Mouse (Mus musculus) G1E (cell line): ENCODE measurements at regions not wholly inside any gene's neighbourhood (a gene's known extent, or its start where the extent isn't known, plus 50 kb on each side); places are given as distances from the start of the nearest gene placed in this dataset.

Experiments used
- CTCF ChIP-seq: IDR thresholded peaks from 2 replicates; pipeline ENCODE4 v1.5.1; 2012; ENCODE audit warnings: low read depth, low read length, inconsistent platforms, mixed read lengths
- GATA1 ChIP-seq: IDR thresholded peaks from 2 replicates; pipeline ENCODE4 v1.6.1; 2012; ENCODE audit warnings: borderline replicate concordance, low read length, inconsistent platforms, mixed read lengths
- GATA2 ChIP-seq: IDR thresholded peaks from 2 replicates; pipeline ENCODE4 v1.6.1; 2012; ENCODE audit warnings: low read depth, low read length, inconsistent platforms, borderline replicate concordance

GRCm38 (mm10) chr13:16659894-16660293 lies 648.2 kb downstream of the Inhba start:
- no peak for TF ChIP-seq GATA1
- TF ChIP-seq CTCF, result no peak
- no peak for TF ChIP-seq GATA2
